Mouse (Mus musculus): ENCODE data around the gene Irf2bpl. TPM values are rescaled to one million over a fixed set of nuclear protein-coding genes. Genes with fewer than 3 reads are reported as not detected.

Irf2bpl gene
- polyA plus RNA-seq, 1 experiment from 2014 or later: 9.1 TPM

DNA sequence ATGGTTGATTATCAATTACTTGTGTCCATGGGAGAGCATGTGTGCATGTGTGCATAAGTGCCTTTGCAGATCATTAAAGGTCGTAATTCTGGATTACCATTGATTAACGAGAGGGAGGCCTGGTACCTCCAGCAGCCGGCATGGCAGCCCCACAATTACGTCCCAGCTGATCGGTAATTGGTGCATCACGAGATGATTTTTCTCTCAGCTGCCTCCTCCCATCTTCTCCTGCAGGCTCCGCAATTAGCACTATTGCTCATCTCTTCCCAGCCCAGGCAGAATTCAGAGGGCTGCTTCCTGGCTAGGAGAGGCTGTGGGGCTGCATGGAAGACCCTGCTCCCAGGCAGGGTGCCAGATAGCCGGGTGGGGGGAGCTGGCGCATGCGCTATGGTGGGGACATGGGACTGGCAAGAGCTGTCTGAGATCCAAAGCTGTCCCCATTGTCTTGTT is 26.9 kb upstream of the Irf2bpl start:
- H3K79me2 ChIP-seq (ENCODE audit: inconsistent target): no peaks in the 10 kb centered on the region
- H3K36me3 ChIP-seq (ENCODE audit: inconsistent target): no peaks in the 10 kb centered on the region
- H3K27ac ChIP-seq: no peak overlapping the region
- WGBS (ENCODE audit: missing documents): 90% methylated on average over 10 of the region's 10 CpGs
- H3K4me3 ChIP-seq (ENCODE audit: inconsistent target): no peak overlapping the region

DNA sequence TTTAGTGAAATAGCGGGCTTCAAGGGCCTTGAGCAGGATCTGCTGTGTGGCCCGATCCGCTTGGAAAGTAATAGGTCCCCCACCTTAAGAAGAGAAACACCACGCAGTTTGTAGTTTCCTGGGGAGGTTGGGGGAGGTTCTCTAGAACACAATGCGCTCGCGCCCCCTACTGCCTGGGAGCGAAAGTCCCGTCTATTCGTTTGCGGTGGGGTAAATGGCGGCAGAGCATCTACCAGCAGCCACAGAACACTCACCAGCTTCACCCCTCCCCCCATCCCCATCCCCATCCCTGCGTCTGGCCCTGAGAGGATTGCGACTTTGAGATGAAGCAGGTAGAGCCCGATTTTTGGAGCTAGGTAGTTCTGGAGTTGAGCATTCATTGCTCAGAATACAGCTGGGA is 21.8 kb upstream of the Irf2bpl start:
- H3K79me2 ChIP-seq (ENCODE audit: inconsistent target): no peaks in the 10 kb centered on the region
- 3% methylated on average over 15 of the region's 15 CpGs for WGBS (ENCODE audit: missing documents)
- H3K4me3 ChIP-seq (ENCODE audit: inconsistent target): no peak overlapping the region
- H3K36me3 ChIP-seq (ENCODE audit: inconsistent target): no peaks in the 10 kb centered on the region
- H3K27ac ChIP-seq: no peak overlapping the region

- Histone ChIP-seq H3K79me2 (ENCODE audit: inconsistent target) (peaks cover 4% of the 10 kb centered on the region; the same call in 1 of the 2 replicates), H3K36me3 (ENCODE audit: inconsistent target) (no peaks in the 10 kb centered on the region), H3K27ac (no peak overlapping the region), H3K4me3 (ENCODE audit: inconsistent target) (no peak overlapping the region)
- 69% methylated on average over 7 of the region's 7 CpGs for WGBS (ENCODE audit: missing documents)
Measured at GRCm38 (mm10) chr12:86905876-86906275, 21.3 kb upstream of the Irf2bpl start.

- Histone ChIP-seq H3K79me2 (ENCODE audit: inconsistent target) (peaks cover 10% of the 10 kb centered on the region), H3K36me3 (ENCODE audit: inconsistent target) (no peaks in the 10 kb centered on the region), H3K27ac (no peak overlapping the region), H3K4me3 (ENCODE audit: inconsistent target) (no peak overlapping the region)
- WGBS (ENCODE audit: missing documents): 15% methylated on average over 4 of the region's 4 CpGs
Measured at GRCm38 (mm10) chr12:86905203-86905602, 20.6 kb upstream of the Irf2bpl start.

DNA sequence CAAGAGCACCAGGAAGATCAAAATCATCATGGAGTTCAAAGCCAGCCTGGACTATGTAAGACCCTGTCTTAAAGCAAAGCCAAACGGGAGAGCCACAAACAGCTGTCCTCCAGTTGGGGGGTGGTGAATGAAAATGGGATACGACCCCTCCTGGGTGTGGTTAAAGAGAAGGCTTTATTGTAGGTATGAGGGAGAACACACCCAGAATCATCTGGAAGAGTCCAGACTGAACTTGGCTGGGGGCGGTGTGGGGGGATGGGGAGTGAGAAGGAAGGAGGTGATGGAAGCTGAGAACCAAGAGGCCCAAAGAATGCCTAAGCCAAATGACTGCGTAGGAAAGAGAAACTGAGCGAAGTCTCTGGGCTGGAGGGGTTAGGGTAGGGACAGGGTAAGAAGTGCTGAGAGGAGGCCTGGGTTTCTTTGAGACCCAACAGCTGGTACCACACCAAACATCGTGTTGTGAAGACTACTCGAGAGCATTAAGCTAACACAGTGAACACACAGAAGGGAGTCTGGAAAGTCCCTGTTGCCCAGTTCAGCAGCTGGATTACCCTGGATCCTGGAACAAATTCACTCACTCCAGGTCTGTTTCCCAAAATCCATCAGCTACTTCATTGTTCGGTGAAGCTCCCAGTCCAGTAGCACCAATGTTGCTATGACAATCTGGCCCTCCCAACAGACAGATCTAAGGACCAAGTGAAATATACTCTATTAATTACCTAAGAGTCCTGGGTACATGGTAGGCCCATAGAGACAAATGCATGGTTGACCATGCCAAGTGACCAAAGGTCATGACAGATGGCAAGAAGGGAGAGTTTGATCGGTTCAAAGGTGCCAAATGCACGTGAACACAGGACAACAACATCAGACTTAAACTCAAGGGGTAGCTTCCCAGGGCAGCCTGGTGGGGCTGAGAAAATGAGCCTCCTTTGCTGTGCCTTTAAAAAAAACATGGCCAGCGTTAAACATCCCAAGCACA is 19.5 kb upstream of the Irf2bpl start:
- 94% methylated on average over 11 of the region's 11 CpGs for WGBS (ENCODE audit: missing documents)
- Histone ChIP-seq H3K27ac (no peak overlapping the region), H3K36me3 (ENCODE audit: inconsistent target) (no peaks in the 10 kb centered on the region), H3K79me2 (ENCODE audit: inconsistent target) (peaks cover 21% of the 10 kb centered on the region), H3K4me3 (ENCODE audit: inconsistent target) (no peak overlapping the region)

- no peak overlapping the region for H3K27ac ChIP-seq
- WGBS (ENCODE audit: missing documents): 94% methylated on average over 11 of the region's 11 CpGs
- H3K36me3 ChIP-seq (ENCODE audit: inconsistent target): no peaks in the 10 kb centered on the region
- H3K79me2 ChIP-seq (ENCODE audit: inconsistent target): peaks cover 50% of the 10 kb centered on the region
- no peak overlapping the region for H3K4me3 ChIP-seq (ENCODE audit: inconsistent target)
Measured at GRCm38 (mm10) chr12:86899461-86900179, 15.0 kb upstream of the Irf2bpl start.

GRCm38 (mm10) chr12:86898448-86898847 is 13.8 kb upstream of the Irf2bpl start:
- Histone ChIP-seq H3K27ac (peak overlapping the region; percentile 97), H3K79me2 (ENCODE audit: inconsistent target) (peaks cover 50% of the 10 kb centered on the region), H3K4me3 (ENCODE audit: inconsistent target) (no peak overlapping the region), H3K36me3 (ENCODE audit: inconsistent target) (no peaks in the 10 kb centered on the region)
- 86% methylated on average over 3 of the region's 3 CpGs for WGBS (ENCODE audit: missing documents)

DNA sequence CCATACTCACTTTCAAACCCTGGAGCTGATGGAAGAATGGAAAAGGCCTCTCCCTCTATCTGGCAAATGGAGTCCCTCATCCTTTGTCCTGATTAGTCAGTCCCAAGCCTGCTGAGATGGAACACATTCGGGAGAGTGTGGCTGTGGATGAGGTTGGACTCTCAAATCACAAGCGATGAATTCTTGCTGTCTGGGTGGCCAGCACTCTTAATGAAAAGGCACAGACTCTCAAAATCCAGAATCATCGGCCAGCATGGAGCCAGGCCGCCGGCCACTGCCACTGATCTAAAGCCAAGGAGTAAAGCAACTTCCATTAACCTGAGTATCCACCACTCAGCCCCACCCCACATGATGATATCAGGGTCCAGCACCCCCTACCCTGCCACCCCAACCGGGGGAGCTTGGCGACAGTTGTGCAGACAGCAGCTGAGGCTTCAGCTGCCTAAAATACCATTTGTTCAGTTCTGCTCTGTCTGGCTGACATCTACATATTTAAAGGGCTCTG is 13.2 kb upstream of the Irf2bpl start:
- peak overlapping the region; percentile 97 for H3K27ac ChIP-seq
- no peak overlapping the region for H3K4me3 ChIP-seq (ENCODE audit: inconsistent target)
- peaks cover 50% of the 10 kb centered on the region for H3K79me2 ChIP-seq (ENCODE audit: inconsistent target)
- 90% methylated on average over 7 of the region's 7 CpGs for whole genome bisulfite sequencing (ENCODE audit: missing documents)
- no peaks in the 10 kb centered on the region for H3K36me3 ChIP-seq (ENCODE audit: inconsistent target)

DNA sequence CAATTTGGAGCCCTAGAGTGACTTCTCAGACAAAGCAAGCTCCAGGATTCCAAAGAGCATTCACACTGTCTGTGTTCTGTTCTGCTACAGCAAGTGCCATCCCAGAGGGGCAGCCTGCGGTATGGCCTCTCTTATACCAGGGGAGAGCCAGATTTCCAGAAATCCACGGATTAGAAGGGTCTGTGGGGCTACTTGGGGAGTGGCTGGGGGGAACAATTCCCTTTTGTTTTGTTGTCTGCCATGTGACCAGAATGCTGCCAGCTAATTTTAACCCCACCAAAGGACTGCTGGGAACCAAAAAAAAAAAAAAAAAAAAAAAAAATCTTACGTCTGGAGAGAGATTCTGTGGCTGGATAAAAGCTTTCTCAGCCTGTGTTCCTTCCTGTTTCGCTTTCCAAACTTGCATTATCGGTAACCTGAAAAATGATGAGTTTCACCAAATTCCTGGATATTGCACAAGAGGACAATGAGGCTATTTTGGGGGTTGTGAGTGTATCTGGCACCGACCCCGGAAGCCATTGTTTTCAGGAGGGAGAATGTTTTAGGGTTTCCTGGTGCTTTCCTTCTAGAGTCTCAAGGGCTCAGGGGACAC is 12.4 kb upstream of the Irf2bpl start:
- peaks cover 50% of the 10 kb centered on the region for H3K79me2 ChIP-seq (ENCODE audit: inconsistent target)
- H3K27ac ChIP-seq: peak overlapping the region; percentile 97
- WGBS (ENCODE audit: missing documents): 5% methylated on average over 7 of the region's 7 CpGs
- peak overlapping the region; percentile 39; the same call in 1 of the 2 replicates for H3K4me3 ChIP-seq (ENCODE audit: inconsistent target)
- no peaks in the 10 kb centered on the region for H3K36me3 ChIP-seq (ENCODE audit: inconsistent target)

GRCm38 (mm10) chr12:86896441-86896890 is 11.9 kb upstream of the Irf2bpl start:
- Histone ChIP-seq H3K4me3 (ENCODE audit: inconsistent target) (peak overlapping the region; percentile 39; the same call in 1 of the 2 replicates), H3K36me3 (ENCODE audit: inconsistent target) (no peaks in the 10 kb centered on the region), H3K79me2 (ENCODE audit: inconsistent target) (peaks cover 54% of the 10 kb centered on the region), H3K27ac (peak overlapping the region; percentile 97)
- WGBS (ENCODE audit: missing documents): 25% methylated on average over 6 of the region's 7 CpGs

GRCm38 (mm10) chr12:86895703-86896409 is 11.3 kb upstream of the Irf2bpl start:
- Histone ChIP-seq H3K79me2 (ENCODE audit: inconsistent target) (peaks cover 51% of the 10 kb centered on the region), H3K27ac (peak overlapping the region; percentile 97), H3K36me3 (ENCODE audit: inconsistent target) (no peaks in the 10 kb centered on the region), H3K4me3 (ENCODE audit: inconsistent target) (peak overlapping the region; percentile 39)
- WGBS (ENCODE audit: missing documents): 73% methylated on average over 4 of the region's 4 CpGs

DNA sequence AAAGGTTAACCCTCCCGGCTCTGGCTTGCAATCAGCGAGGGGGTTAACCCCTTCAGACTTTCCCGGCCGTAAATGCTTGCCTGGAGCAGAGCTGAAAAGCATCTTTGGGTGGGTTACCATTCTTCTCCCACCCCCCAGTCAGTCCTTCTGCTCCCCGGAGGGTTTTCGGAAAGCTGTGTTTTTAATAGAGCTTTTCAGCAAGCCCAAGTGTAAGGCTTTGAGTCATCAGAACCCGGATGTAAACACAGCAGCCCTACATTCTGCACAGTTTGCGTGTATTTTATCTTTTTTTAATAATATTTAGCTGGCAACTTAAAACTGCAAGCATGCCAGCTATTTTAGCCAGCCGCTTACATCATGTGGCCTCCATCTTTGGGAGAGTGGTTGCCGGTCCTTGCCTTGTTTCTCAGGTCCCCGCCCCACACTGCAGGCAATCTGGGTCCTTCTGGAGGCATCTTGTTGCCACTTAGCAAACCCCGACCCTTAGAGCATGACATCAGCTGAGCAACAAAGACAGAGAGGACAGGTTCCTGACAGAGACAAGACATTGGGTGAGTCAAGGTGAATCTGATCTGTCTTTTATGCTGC is 10.3 kb upstream of the Irf2bpl start:
- Histone ChIP-seq H3K79me2 (ENCODE audit: inconsistent target) (peaks cover 42% of the 10 kb centered on the region), H3K36me3 (ENCODE audit: inconsistent target) (no peaks in the 10 kb centered on the region), H3K4me3 (ENCODE audit: inconsistent target) (peak overlapping the region; percentile 39), H3K27ac (peak overlapping the region; percentile 97)
- WGBS (ENCODE audit: missing documents): under 1% methylated on average over 11 of the region's 12 CpGs

DNA sequence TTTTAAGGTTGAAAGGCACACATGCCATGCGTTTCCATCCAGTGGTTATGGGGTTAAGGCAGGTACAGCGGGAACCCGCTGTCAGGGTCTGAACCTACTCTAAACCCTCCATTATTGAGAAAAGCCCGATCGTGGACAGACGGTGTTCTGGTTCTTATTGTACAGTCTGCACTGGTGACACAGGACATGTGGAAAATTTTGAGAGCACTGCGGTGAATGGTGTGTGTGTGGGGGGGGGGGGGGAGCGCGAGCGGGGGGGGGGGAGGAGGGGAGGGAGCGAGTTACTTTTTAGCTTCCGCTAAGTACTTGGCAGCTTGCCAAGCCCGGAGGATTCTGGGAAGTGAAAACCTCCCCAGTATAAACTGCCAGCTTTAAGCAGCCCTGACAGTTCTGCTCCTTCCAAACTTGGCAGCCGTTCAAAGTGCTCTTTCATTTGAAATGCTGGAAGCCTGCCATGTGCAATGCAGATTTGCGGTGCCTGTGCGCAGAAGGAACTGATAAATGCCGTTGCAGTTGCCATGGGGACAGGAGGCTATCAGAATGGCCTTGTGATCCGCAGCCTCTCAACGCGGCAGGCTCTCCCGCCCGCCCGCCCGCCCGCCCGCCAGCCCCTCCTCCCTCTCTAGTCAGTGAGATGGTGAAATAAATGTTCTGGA is 9.7 kb upstream of the Irf2bpl start:
- Histone ChIP-seq H3K36me3 (ENCODE audit: inconsistent target) (no peaks in the 10 kb centered on the region), H3K4me3 (ENCODE audit: inconsistent target) (peak overlapping the region; percentile 39)
- WGBS (ENCODE audit: missing documents): 1% methylated on average over 21 of the region's 26 CpGs

More for the DNA sequence above, 9.7 kb upstream of the Irf2bpl start:
- peak overlapping the region; percentile 97 for H3K27ac ChIP-seq
- H3K79me2 ChIP-seq (ENCODE audit: inconsistent target): peaks cover 36% of the 10 kb centered on the region

Data from macrophage (primary cell).